Mouse (Mus musculus) neural tube, embryonic 12.5 days (tissue): Measurements from ENCODE around the gene Mapkap1. TPM values are rescaled to one million over a fixed set of nuclear protein-coding genes. Genes with fewer than 3 reads are reported as not detected.

Source experiments
- ATAC-seq: fragments of 200-750 bp; cut with Nextera tagmentation; 2 replicates; pipeline ENCODE4 v1.8.0; 2017; ENCODE audit warnings: low read depth, mild to moderate bottlenecking, moderate TSS enrichment, moderate library complexity; ENCODE audit not compliant: low FRiP score
- H3K27ac ChIP-seq: fragments of 300-500 bp; sonication (generic); 2 replicates; pipeline ENCODE4 v1.5.1; 2016
- H3K27me3 ChIP-seq: fragments of 300-500 bp; sonication (generic); replicated peaks from 2 replicates; pipeline ENCODE4 v1.6.1; 2016; ENCODE audit warnings: mild to moderate bottlenecking
- H3K36me3 ChIP-seq: fragments of 300-500 bp; sonication (generic); 2 replicates; pipeline ENCODE4 v1.6.1; 2016; ENCODE audit warnings: mild to moderate bottlenecking
- H3K4me1 ChIP-seq: fragments of 300-500 bp; sonication (generic); 2 replicates; pipeline ENCODE4 v1.6.1; 2016
- H3K4me2 ChIP-seq: fragments of 300-500 bp; sonication (generic); replicated peaks from 2 replicates; pipeline ENCODE4 v1.6.1; 2016; ENCODE audit warnings: mild to moderate bottlenecking
- H3K4me3 ChIP-seq: fragments of 300-500 bp; sonication (generic); 2 replicates; pipeline ENCODE4 v1.5.1; 2016
- H3K9ac ChIP-seq: fragments of 300-500 bp; sonication (generic); 2 replicates; pipeline ENCODE4 v1.6.1; 2016; ENCODE audit warnings: mild to moderate bottlenecking
- H3K9me3 ChIP-seq: fragments of 300-500 bp; sonication (generic); 2 replicates; pipeline ENCODE4 v1.6.1; 2016; ENCODE audit warnings: mild to moderate bottlenecking
- WGBS: fragments of 180-500 bp; shearing (Covaris S2); methylation state at CpG from one replicate; pipeline ENCODE4 v1.1.7; 2016; 5-methylcytosine and 5-hydroxymethylcytosine counted together
- polyA plus RNA-seq: library from polyadenylated mRNA; unstranded; fragments of >200 nt; fragmentation: Nextera tagmentation; extraction: Ambion mirVana; gene quantifications from 2 replicates; pipeline ENCODE4 v1.2.1, GENCODE M21; 2016

Gene Mapkap1
- polyA plus RNA-seq, 1 experiment from 2014 or later = 114 TPM

DNA sequence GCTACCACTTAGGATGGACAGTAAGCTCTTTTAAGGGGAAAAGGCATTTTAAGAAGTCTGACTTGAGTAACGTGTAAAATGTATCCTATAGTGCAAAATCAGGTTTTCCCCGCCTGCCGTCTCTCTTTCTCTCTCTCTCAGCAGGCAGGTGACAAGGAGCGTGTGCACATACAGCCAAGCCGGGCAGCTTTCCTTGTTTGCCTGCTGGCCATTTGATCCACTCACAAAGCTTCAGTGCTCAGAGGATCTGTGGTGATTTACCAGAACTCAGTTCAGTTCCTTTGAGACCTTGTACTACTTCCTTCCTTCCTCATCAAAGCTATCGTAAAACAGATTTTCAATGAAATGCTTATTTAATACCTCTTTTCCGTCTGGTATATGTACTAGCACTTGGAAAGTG, 137.0 kb downstream of the Mapkap1 start:
- Histone ChIP-seq H3K4me1 (peaks cover 5% of the 10 kb centered on the region; the same call in 1 of the 2 replicates), H3K36me3 (no peaks in the 10 kb centered on the region), H3K9me3 (no peaks in the 10 kb centered on the region), H3K9ac (no peak overlapping the region), H3K27ac (no peak overlapping the region), H3K4me3 (no peak overlapping the region), H3K27me3 (no peaks in the 10 kb centered on the region), H3K4me2 (no peak overlapping the region)
- 62% methylated on average over 7 of the region's 7 CpGs for WGBS
- no peak for ATAC-seq

DNA sequence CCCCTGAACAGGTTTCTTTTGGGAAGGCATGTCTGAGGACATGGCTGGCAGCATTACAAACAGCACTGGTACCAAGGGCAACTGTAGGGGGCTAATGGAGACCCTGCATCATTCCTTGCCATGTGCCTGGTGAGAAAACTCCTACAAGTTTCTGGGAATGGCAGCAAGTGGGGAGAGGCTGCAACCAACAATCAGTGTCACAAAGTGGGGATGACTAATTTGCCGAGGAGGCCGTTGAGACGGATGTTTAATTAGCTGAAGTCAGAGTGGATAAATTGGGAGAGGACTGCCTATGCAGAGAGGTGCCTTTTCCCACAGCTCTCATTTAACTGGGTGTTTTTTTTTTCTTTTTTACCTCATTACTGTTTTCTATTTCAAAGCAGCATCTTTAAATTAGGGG, 137.4 kb downstream of the Mapkap1 start:
- ATAC-seq = no peak
- no peaks in the 10 kb centered on the region for H3K27me3 ChIP-seq
- no peaks in the 10 kb centered on the region for H3K36me3 ChIP-seq
- 47% methylated on average over 3 of the region's 3 CpGs for WGBS
- H3K4me2 ChIP-seq = no peak overlapping the region
- peaks cover 3% of the 10 kb centered on the region; the same call in 1 of the 2 replicates for H3K4me1 ChIP-seq
- H3K4me3 ChIP-seq = no peak overlapping the region
- H3K27ac ChIP-seq = no peak overlapping the region
- no peaks in the 10 kb centered on the region for H3K9me3 ChIP-seq
- no peak overlapping the region for H3K9ac ChIP-seq

- H3K9me3 ChIP-seq = no peaks in the 10 kb centered on the region
- 94% methylated on average over 13 of the region's 13 CpGs for WGBS
- H3K4me2 ChIP-seq = no peak overlapping the region
- H3K4me1 ChIP-seq = no peaks in the 10 kb centered on the region
- H3K27me3 ChIP-seq = no peaks in the 10 kb centered on the region
- no peak for ATAC-seq
- no peak overlapping the region for H3K27ac ChIP-seq
- H3K9ac ChIP-seq = no peak overlapping the region
- H3K36me3 ChIP-seq = no peaks in the 10 kb centered on the region
- no peak overlapping the region for H3K4me3 ChIP-seq
These were observed 138.2 kb downstream of the Mapkap1 start for GRCm38 (mm10) chr2:34544646-34545395.

DNA sequence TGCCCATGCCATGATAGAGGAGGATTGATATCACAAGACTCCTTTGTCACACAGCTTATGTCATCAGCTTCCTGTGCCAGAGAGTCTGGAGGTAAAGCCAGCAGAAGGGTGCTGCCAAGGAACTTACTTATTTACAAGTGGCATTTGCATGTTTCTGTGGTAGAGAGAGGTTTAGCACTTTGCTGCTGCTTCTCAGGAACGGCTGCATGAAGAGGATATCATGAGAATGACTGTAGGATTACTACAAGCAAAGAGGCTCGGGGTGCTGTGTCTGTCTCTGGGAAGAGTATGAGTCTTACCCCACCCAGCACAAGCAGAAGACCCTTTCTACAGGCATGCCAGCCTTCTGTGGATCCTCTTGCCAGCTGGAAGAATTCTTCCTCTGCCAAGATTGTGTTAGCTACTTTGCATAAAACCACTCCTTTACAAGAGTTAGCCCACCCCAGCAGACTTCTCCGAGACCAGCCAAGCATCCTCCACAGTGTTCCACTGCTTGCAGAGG, 139.7 kb downstream of the Mapkap1 start:
- no peaks in the 10 kb centered on the region for H3K9me3 ChIP-seq
- no peaks in the 10 kb centered on the region for H3K4me1 ChIP-seq
- no peaks in the 10 kb centered on the region for H3K36me3 ChIP-seq
- no peak overlapping the region for H3K9ac ChIP-seq
- no peak overlapping the region for H3K4me3 ChIP-seq
- H3K27me3 ChIP-seq = no peaks in the 10 kb centered on the region
- WGBS = 83% methylated on average over 3 of the region's 3 CpGs
- no peak overlapping the region for H3K4me2 ChIP-seq
- H3K27ac ChIP-seq = no peak overlapping the region
- no peak for ATAC-seq

GRCm38 (mm10) chr2:34547516-34547915, 140.9 kb downstream of the Mapkap1 start:
- H3K27ac ChIP-seq = no peak overlapping the region
- H3K9me3 ChIP-seq = no peaks in the 10 kb centered on the region
- H3K27me3 ChIP-seq = no peaks in the 10 kb centered on the region
- no peak overlapping the region for H3K4me2 ChIP-seq
- ATAC-seq = no peak
- H3K4me1 ChIP-seq = 0 out of 2 replicates have a peak, but pooled peaks cover 5% of the 10 kb centered on the region
- H3K9ac ChIP-seq = no peak overlapping the region
- 90% methylated on average over 4 of the region's 4 CpGs for WGBS
- no peak overlapping the region for H3K4me3 ChIP-seq
- no peaks in the 10 kb centered on the region for H3K36me3 ChIP-seq

GRCm38 (mm10) chr2:34548961-34549360, 142.4 kb downstream of the Mapkap1 start:
- H3K9ac ChIP-seq = no peak overlapping the region
- 0 out of 2 replicates have a peak, but pooled peaks cover 5% of the 10 kb centered on the region for H3K4me1 ChIP-seq
- no peaks in the 10 kb centered on the region for H3K9me3 ChIP-seq
- H3K4me2 ChIP-seq = no peak overlapping the region
- H3K4me3 ChIP-seq = no peak overlapping the region
- H3K36me3 ChIP-seq = no peaks in the 10 kb centered on the region
- no peak overlapping the region for H3K27ac ChIP-seq
- ATAC-seq = no peak
- H3K27me3 ChIP-seq = no peaks in the 10 kb centered on the region
- 93% methylated on average over 5 of the region's 5 CpGs for WGBS

DNA sequence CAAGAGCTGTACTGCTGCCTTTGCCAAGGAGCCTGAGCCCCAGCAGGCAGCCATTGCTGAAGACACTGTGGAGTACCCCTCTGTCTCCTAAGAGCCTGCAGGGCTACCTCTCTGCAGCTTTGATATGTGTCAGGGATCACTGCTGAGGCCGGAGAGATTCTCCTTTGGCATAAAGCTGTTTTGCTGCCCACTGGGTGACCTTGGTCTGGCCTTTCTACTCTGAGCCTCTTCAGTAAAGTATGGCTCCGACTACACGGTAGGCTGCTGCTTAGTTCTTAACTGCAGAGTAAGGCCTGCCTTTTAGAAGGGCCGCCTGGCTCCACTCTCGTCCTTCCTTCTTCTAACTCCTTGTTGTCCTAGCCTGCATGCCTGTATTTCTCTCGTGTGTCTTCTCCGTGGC, 142.9 kb downstream of the Mapkap1 start:
- Histone ChIP-seq H3K27ac (no peak overlapping the region), H3K9me3 (no peaks in the 10 kb centered on the region), H3K4me1 (0 out of 2 replicates have a peak, but pooled peaks cover 5% of the 10 kb centered on the region), H3K9ac (no peak overlapping the region), H3K4me3 (no peak overlapping the region), H3K4me2 (no peak overlapping the region), H3K27me3 (no peaks in the 10 kb centered on the region), H3K36me3 (no peaks in the 10 kb centered on the region)
- 79% methylated on average over 7 of the region's 7 CpGs for WGBS
- no peak for ATAC-seq

- no peak for ATAC-seq
- H3K36me3 ChIP-seq = no peaks in the 10 kb centered on the region
- no peak overlapping the region for H3K27ac ChIP-seq
- H3K4me2 ChIP-seq = no peak overlapping the region
- no peak overlapping the region for H3K4me3 ChIP-seq
- H3K4me1 ChIP-seq = 0 out of 2 replicates have a peak, but pooled peaks cover 5% of the 10 kb centered on the region
- no peak overlapping the region for H3K9ac ChIP-seq
- 61% methylated on average over 2 of the region's 2 CpGs for WGBS
- H3K27me3 ChIP-seq = no peaks in the 10 kb centered on the region
- H3K9me3 ChIP-seq = no peaks in the 10 kb centered on the region
These were observed 146.2 kb downstream of the Mapkap1 start for GRCm38 (mm10) chr2:34552772-34553171.

DNA sequence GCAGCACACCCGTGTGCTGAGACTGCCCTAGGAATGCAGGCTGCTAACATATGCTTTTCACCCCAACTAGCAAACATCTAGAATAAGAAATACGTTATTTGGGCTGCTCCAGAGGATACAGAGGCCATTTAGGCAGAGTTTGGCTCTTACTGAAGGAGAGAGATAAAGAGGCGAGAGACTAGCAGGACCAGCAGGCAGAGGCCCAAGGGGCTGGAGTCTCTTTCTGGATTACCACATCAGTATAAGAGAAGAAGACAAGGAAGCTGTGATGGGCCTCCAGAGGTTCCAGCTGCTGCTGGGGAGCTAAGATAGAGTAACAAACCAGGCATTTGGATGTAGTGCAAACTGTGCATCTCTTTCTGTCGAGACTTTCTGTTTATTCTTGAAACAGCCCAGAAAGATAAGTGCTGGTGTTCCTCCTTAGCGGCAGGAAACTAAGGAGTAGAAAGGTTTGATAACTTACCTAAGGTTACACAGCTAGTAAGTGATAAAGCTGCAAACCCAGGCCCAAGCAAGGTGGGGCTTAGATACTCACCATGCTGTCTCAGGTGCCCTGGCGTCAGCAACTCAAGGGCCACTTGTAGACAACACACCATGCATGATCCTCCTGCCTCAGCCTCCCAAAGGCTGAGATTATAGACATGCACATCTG, 147.1 kb downstream of the Mapkap1 start:
- Histone ChIP-seq H3K4me3 (no peak overlapping the region), H3K27ac (no peak overlapping the region), H3K4me1 (0 out of 2 replicates have a peak, but pooled peaks cover 5% of the 10 kb centered on the region), H3K9ac (no peak overlapping the region), H3K27me3 (no peaks in the 10 kb centered on the region), H3K4me2 (no peak overlapping the region), H3K9me3 (no peaks in the 10 kb centered on the region), H3K36me3 (no peaks in the 10 kb centered on the region)
- no peak for ATAC-seq
- WGBS = 89% methylated on average over 6 of the region's 6 CpGs

DNA sequence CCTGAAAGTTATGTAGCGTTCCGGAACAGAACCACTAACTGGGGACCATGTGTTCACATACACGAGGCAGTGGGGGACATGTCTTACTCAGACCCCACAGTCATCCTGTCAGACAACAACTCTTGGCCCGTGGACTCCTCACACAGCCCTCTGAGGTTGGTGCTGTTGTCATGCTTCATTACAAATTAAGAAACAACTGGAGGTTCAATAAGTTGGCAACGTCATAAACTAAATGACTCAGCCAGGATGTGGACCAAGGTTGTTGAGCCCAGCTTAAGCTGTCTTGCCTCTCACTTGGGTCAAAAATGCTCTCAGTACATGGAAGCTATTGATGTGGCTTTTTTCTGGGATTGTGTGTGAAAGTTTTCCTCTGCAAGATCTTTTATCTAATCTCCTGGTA, 153.6 kb downstream of the Mapkap1 start:
- H3K4me2 ChIP-seq = no peak overlapping the region
- H3K4me1 ChIP-seq = peaks cover 4% of the 10 kb centered on the region; the same call in 1 of the 2 replicates
- no peak for ATAC-seq
- no peak overlapping the region for H3K9ac ChIP-seq
- no peak overlapping the region for H3K4me3 ChIP-seq
- no peak overlapping the region for H3K27ac ChIP-seq
- no peaks in the 10 kb centered on the region for H3K9me3 ChIP-seq
- H3K27me3 ChIP-seq = no peaks in the 10 kb centered on the region
- WGBS = 66% methylated on average over 5 of the region's 5 CpGs
- H3K36me3 ChIP-seq = no peaks in the 10 kb centered on the region

DNA sequence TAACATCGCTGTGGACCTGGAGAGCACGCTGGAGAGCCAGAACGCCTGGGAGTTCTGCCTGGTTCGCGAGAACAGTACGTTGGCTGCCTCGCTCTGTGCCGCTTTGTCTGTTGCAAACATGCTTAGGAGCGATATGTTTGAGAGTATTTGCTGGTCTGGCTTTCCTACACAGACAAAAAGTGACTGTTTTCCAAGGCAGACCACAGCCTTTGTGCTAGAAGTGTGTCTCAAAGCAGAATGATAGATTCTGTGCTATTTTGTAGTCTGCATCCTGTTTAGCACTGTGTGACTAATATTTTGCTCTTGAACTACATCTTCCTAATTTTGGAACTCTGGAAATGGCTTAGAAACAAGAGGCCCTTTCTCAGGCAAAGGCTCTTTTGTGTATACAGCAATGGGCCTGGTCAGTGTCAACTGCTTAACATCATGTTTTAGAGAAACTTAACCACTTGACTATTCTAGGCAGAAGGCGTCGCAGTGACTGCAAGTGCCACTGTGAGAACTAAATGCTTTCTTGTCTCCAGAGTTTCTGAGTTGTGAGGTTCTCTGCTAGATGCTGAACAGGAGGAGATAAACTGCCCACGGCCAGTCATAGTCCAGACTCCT, 156.6 kb downstream of the Mapkap1 start:
- Histone ChIP-seq H3K27me3 (no peaks in the 10 kb centered on the region), H3K4me2 (no peak overlapping the region), H3K9ac (no peak overlapping the region), H3K27ac (no peak overlapping the region), H3K9me3 (no peaks in the 10 kb centered on the region), H3K4me1 (peaks cover 4% of the 10 kb centered on the region; the same call in 1 of the 2 replicates), H3K36me3 (no peaks in the 10 kb centered on the region), H3K4me3 (no peak overlapping the region)
- WGBS = 65% methylated on average over 12 of the region's 12 CpGs
- no peak for ATAC-seq

- Histone ChIP-seq H3K27ac (no peak overlapping the region), H3K4me3 (no peak overlapping the region)
- ATAC-seq = no peak
These were observed 157.3 kb downstream of the Mapkap1 start for GRCm38 (mm10) chr2:34563865-34564264.

More at GRCm38 (mm10) chr2:34563865-34564264, 157.3 kb downstream of the Mapkap1 start:
- Histone ChIP-seq H3K4me2 (no peak overlapping the region), H3K27me3 (no peaks in the 10 kb centered on the region), H3K9ac (no peak overlapping the region), H3K4me1 (peaks cover 4% of the 10 kb centered on the region; the same call in 1 of the 2 replicates), H3K9me3 (no peaks in the 10 kb centered on the region), H3K36me3 (no peaks in the 10 kb centered on the region)
